Mouse (Mus musculus): ENCODE data around the gene Cdh13. TPM values are rescaled to one million over a fixed set of nuclear protein-coding genes. Genes with fewer than 3 reads are reported as not detected.
A peak's percentile ranks its signal among the peaks of the same experiment; 100 is the strongest.

Gene Cdh13
- polyA plus RNA-seq, 1 experiment from 2014 or later = 37.1 TPM

DNA sequence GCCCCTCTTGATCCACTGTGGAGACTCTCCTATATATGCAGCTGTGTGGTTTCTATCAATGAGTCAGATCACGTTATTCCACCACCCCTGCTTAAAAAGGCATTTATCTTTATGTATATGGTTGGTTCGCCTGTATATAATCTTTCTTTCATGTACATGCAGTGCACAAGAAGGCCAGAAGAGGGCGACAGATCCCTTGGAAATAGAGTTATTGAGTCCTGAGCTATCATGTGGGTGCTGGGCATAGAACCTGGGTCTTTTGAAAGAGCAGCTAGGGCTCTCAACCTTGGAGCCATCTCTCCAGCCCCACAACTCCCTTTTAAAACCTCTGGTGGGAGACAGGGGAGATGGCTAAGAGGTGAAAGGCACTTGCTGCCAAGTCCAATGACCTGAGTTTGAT lies 1027.9 kb downstream of the Cdh13 start:
- H3K36me3 ChIP-seq (ENCODE audit: control insufficient read depth, insufficient read depth, low read length) = 0 out of 2 replicates have a peak, but pooled peaks cover 2% of the 10 kb centered on the region
- WGBS (ENCODE audit: insufficient replicate concordance) = 25% methylated on average over 3 of the region's 3 CpGs

GRCm38 (mm10) chr8:119323215-119323614 lies 1039.7 kb downstream of the Cdh13 start:
- no peak overlapping the region for H3K9ac ChIP-seq (ENCODE audit: low read depth, low read length)
- no peak overlapping the region for H3K4me3 ChIP-seq (ENCODE audit: low read depth, low read length)
- H3K9me3 ChIP-seq (replicated peaks; ENCODE audit: control insufficient read depth, low read length) = 0 out of 2 replicates have a peak, but pooled peaks cover 2% of the 10 kb centered on the region
- ATAC-seq (replicated peaks; ENCODE audit: insufficient number of reproducible peaks, low FRiP score, low TSS enrichment) = no peak
- H3K27ac ChIP-seq (ENCODE audit: low read depth, low read length) = no peak overlapping the region
- H3K4me2 ChIP-seq = no peak overlapping the region
- no peaks in the 10 kb centered on the region for H3K27me3 ChIP-seq (ENCODE audit: control insufficient read depth, insufficient read depth, low read length)
- WGBS (ENCODE audit: insufficient replicate concordance) = 55% methylated on average over 6 of the region's 6 CpGs
- no peaks in the 10 kb centered on the region for H3K4me1 ChIP-seq (ENCODE audit: control insufficient read depth, insufficient read depth, low read length)
- no peaks in the 10 kb centered on the region for H3K36me3 ChIP-seq (ENCODE audit: control insufficient read depth, insufficient read depth, low read length)

More for the DNA sequence above, 1027.9 kb downstream of the Cdh13 start:
- Histone ChIP-seq H3K27me3 (ENCODE audit: control insufficient read depth, insufficient read depth, low read length) (no peaks in the 10 kb centered on the region), H3K4me2 (no peak overlapping the region), H3K27ac (ENCODE audit: low read depth, low read length) (no peak overlapping the region), H3K9me3 (replicated peaks; ENCODE audit: control insufficient read depth, low read length) (no peaks in the 10 kb centered on the region), H3K4me3 (ENCODE audit: low read depth, low read length) (no peak overlapping the region), H3K9ac (ENCODE audit: low read depth, low read length) (no peak overlapping the region), H3K4me1 (ENCODE audit: control insufficient read depth, insufficient read depth, low read length) (no peaks in the 10 kb centered on the region)
- ATAC-seq (replicated peaks; ENCODE audit: insufficient number of reproducible peaks, low FRiP score, low TSS enrichment) = no peak

- Histone ChIP-seq H3K4me2 (no peak overlapping the region), H3K4me1 (ENCODE audit: control insufficient read depth, insufficient read depth, low read length) (no peaks in the 10 kb centered on the region), H3K27ac (ENCODE audit: low read depth, low read length) (no peak overlapping the region), H3K27me3 (ENCODE audit: control insufficient read depth, insufficient read depth, low read length) (no peaks in the 10 kb centered on the region; the same call in 1 of the 2 replicates), H3K36me3 (ENCODE audit: control insufficient read depth, insufficient read depth, low read length) (no peaks in the 10 kb centered on the region), H3K9me3 (replicated peaks; ENCODE audit: control insufficient read depth, low read length) (peaks cover 6% of the 10 kb centered on the region; the same call in 1 of the 2 replicates), H3K4me3 (ENCODE audit: low read depth, low read length) (no peak overlapping the region), H3K9ac (ENCODE audit: low read depth, low read length) (no peak overlapping the region)
- no peak for ATAC-seq (replicated peaks; ENCODE audit: insufficient number of reproducible peaks, low FRiP score, low TSS enrichment)
- 75% methylated on average over 4 of the region's 4 CpGs for WGBS (ENCODE audit: insufficient replicate concordance)
Measured at GRCm38 (mm10) chr8:119339546-119339945, 1056.0 kb downstream of the Cdh13 start.

DNA sequence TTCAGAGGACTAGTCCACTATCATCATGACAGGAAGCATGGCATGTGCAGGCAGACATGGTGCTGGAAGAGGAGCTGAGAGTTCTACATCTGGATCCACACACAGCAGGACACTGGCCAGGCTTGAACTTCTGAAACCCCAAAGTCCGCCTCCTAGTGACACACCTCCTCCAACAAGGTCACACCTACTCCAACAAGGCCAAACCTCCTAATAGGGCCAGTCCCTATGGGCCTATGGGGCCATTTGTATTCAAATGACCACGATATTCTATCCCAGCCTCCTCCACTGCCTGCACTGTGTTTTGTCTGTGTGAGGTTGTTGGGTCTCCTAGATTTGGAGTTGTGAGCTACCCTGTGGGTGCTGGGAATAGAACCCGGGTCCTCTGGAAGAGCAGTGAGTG lies 1060.1 kb downstream of the Cdh13 start:
- Histone ChIP-seq H3K27ac (ENCODE audit: low read depth, low read length) (no peak overlapping the region), H3K9me3 (replicated peaks; ENCODE audit: control insufficient read depth, low read length) (peaks cover 6% of the 10 kb centered on the region; the same call in 1 of the 2 replicates), H3K36me3 (ENCODE audit: control insufficient read depth, insufficient read depth, low read length) (peaks cover 12% of the 10 kb centered on the region), H3K9ac (ENCODE audit: low read depth, low read length) (no peak overlapping the region), H3K4me2 (peak overlapping the region; percentile 84; the same call in 1 of the 2 replicates), H3K4me3 (ENCODE audit: low read depth, low read length) (0 out of 2 replicates have a peak overlapping the region, but pooled peaks have one; percentile 92), H3K27me3 (ENCODE audit: control insufficient read depth, insufficient read depth, low read length) (no peaks in the 10 kb centered on the region; the same call in 1 of the 2 replicates), H3K4me1 (ENCODE audit: control insufficient read depth, insufficient read depth, low read length) (peaks cover 5% of the 10 kb centered on the region)
- 79% methylated on average over 3 of the region's 3 CpGs for WGBS (ENCODE audit: insufficient replicate concordance)
- no peak for ATAC-seq (replicated peaks; ENCODE audit: insufficient number of reproducible peaks, low FRiP score, low TSS enrichment)

DNA sequence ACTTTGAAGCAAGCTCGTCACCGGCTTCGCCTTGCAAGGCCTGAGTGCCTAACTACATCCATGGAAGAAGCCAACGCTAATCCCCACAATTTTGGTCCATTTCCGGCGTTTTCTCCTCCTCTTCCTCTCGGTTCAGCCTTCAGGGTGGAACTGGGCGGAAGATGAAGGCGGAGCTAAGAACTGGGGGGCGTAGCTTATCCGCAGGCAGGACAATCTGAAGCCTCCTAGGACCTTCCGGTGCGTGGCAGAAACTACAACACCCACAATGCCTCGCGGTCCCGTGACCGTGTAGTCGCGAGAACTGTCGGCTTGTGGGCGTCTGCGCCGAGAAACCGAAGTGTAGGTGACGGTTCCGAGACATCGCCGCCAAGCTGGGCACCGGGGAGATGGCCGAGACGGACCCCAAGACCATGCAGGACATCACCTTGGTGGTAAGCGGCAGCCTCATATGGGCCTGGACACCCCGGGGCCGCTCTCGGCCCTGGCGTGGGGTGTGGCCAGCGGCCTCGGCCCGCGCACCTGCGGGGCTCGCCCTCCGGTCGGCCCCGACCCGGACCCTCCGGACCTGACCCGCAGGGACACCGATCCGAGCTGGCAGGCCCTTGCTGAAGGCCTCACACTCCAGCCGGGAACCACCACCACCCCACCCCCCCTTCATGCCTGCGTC lies 1060.8 kb downstream of the Cdh13 start, which contains the start of gene Hsbp1:
Gene Hsbp1, plus strand, starts transcription at position 299 of the 667 bp plus-strand sequence.
- peak within 1 kb of the TSS; percentile 92 for H3K4me3 ChIP-seq (ENCODE audit: low read depth, low read length)
- H3K36me3 ChIP-seq (ENCODE audit: control insufficient read depth, insufficient read depth, low read length) = peaks cover 18% of the 10 kb centered on the region
- H3K4me1 ChIP-seq (ENCODE audit: control insufficient read depth, insufficient read depth, low read length) = peaks cover 5% of the 10 kb centered on the region
- peak within 1 kb of the TSS; percentile 84 for H3K4me2 ChIP-seq
- H3K27me3 ChIP-seq (ENCODE audit: control insufficient read depth, insufficient read depth, low read length) = no peaks in the 10 kb centered on the region; the same call in 1 of the 2 replicates
- 3% methylated on average over 52 of the region's 52 CpGs for WGBS (ENCODE audit: insufficient replicate concordance)
- peak within 1 kb of the TSS; percentile 97 for H3K9ac ChIP-seq (ENCODE audit: low read depth, low read length)
- peaks cover 6% of the 10 kb centered on the region; the same call in 1 of the 2 replicates for H3K9me3 ChIP-seq (replicated peaks; ENCODE audit: control insufficient read depth, low read length)
- peak within 1 kb of the TSS; percentile 42; the same call in 1 of the 2 replicates for H3K27ac ChIP-seq (ENCODE audit: low read depth, low read length)
- ATAC-seq (replicated peaks; ENCODE audit: insufficient number of reproducible peaks, low FRiP score, low TSS enrichment) = peak; percentile 98

DNA sequence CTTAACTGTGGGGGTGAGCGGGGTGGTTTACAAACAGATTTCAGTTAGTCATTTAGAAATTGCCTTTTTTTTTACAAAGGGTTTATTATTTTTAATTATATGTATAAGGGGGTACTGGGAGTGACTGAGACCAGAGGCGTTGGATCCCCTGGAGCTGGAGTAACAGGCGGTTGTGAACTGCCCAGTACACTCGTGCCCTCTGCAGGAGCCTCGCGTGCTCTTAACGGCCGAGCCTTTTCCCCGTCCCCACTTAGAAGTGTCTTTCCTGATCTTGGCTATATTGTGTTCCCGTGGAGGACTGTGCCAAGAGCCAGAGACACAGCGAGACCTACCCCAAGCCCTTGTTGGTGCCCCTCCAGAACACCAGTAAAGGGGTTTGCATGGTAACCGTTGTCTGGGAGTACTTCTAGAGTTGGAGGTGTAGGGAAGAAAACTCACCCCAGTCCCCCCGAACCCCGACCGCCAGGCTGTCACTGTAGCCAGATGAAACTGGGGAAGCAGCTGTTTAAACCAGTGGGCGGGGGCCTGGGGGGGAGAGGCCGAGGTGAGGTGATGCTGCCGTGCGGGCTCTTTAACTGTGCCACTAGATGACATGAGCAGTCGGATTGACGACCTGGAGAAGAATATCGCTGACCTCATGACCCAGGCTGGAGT lies 1061.6 kb downstream of the Cdh13 start:
- Histone ChIP-seq H3K9ac (ENCODE audit: low read depth, low read length) (peak overlapping the region; percentile 97), H3K27ac (ENCODE audit: low read depth, low read length) (no peak overlapping the region), H3K4me2 (peak overlapping the region; percentile 84), H3K27me3 (ENCODE audit: control insufficient read depth, insufficient read depth, low read length) (no peaks in the 10 kb centered on the region), H3K4me1 (ENCODE audit: control insufficient read depth, insufficient read depth, low read length) (peaks cover 5% of the 10 kb centered on the region), H3K4me3 (ENCODE audit: low read depth, low read length) (peak overlapping the region; percentile 92), H3K36me3 (ENCODE audit: control insufficient read depth, insufficient read depth, low read length) (peaks cover 21% of the 10 kb centered on the region), H3K9me3 (replicated peaks; ENCODE audit: control insufficient read depth, low read length) (peaks cover 6% of the 10 kb centered on the region; the same call in 1 of the 2 replicates)
- 44% methylated on average over 22 of the region's 22 CpGs for WGBS (ENCODE audit: insufficient replicate concordance)
- ATAC-seq (replicated peaks; ENCODE audit: insufficient number of reproducible peaks, low FRiP score, low TSS enrichment) = no peak

DNA sequence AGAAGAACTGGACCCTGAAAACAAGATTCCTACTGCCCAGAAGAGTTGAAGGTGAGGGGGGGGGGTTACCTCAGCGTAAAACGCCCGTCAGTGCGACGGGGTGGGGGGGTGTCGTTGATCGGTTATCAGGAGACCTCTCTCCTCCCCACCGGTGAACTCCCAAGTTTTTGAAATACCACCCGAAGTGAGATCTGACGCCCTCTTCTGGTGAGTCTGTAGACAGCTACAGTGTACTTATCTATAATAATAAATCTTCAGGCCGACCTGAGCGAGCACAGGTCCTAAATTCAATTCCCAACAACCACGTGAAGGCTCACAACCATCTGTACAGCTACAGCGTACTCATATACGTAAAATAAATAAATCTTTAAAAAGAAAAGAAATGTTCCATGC lies 1062.1 kb downstream of the Cdh13 start:
- H3K36me3 ChIP-seq (ENCODE audit: control insufficient read depth, insufficient read depth, low read length) = peaks cover 21% of the 10 kb centered on the region
- H3K4me1 ChIP-seq (ENCODE audit: control insufficient read depth, insufficient read depth, low read length) = peaks cover 5% of the 10 kb centered on the region
- H3K9me3 ChIP-seq (replicated peaks; ENCODE audit: control insufficient read depth, low read length) = peaks cover 6% of the 10 kb centered on the region; the same call in 1 of the 2 replicates
- no peaks in the 10 kb centered on the region for H3K27me3 ChIP-seq (ENCODE audit: control insufficient read depth, insufficient read depth, low read length)
- ATAC-seq (replicated peaks; ENCODE audit: insufficient number of reproducible peaks, low FRiP score, low TSS enrichment) = no peak
- WGBS (ENCODE audit: insufficient replicate concordance) = 73% methylated on average over 15 of the region's 15 CpGs
- peak overlapping the region; percentile 92 for H3K4me3 ChIP-seq (ENCODE audit: low read depth, low read length)
- no peak overlapping the region for H3K9ac ChIP-seq (ENCODE audit: low read depth, low read length)
- H3K27ac ChIP-seq (ENCODE audit: low read depth, low read length) = no peak overlapping the region
- peak overlapping the region; percentile 84 for H3K4me2 ChIP-seq

DNA sequence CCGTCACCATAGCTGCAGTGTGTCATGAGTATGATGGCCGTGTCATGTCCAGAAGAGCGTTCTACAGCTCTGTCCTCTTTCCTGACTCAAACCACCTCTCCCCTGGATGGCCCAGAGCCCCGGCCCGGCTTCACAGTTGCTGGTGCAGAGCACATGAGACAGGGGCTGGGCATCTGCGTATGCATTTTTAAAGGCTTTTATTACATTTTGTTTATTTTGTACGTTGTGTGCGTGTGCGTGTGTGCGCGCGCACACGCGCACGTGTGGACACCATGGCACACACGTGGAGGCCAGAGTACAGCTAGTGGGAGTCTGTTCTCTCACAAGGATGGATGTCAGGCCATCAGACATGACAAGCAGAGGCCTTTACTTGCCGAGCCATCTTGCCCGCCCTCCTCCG lies 1068.1 kb downstream of the Cdh13 start:
- peaks cover 20% of the 10 kb centered on the region for H3K36me3 ChIP-seq (ENCODE audit: control insufficient read depth, insufficient read depth, low read length)
- 88% methylated on average over 19 of the region's 19 CpGs for WGBS (ENCODE audit: insufficient replicate concordance)
- no peak overlapping the region for H3K4me3 ChIP-seq (ENCODE audit: low read depth, low read length)
- no peak overlapping the region for H3K27ac ChIP-seq (ENCODE audit: low read depth, low read length)
- no peak for ATAC-seq (replicated peaks; ENCODE audit: insufficient number of reproducible peaks, low FRiP score, low TSS enrichment)
- H3K27me3 ChIP-seq (ENCODE audit: control insufficient read depth, insufficient read depth, low read length) = no peaks in the 10 kb centered on the region
- H3K4me2 ChIP-seq = no peak overlapping the region
- H3K4me1 ChIP-seq (ENCODE audit: control insufficient read depth, insufficient read depth, low read length) = 0 out of 2 replicates have a peak, but pooled peaks cover 3% of the 10 kb centered on the region
- no peak overlapping the region for H3K9ac ChIP-seq (ENCODE audit: low read depth, low read length)
- H3K9me3 ChIP-seq (replicated peaks; ENCODE audit: control insufficient read depth, low read length) = no peaks in the 10 kb centered on the region
